Mouse (Mus musculus) kidney, adult 2 months (tissue): ENCODE results near the gene Gm12216.

Source experiments
- CTCF ChIP-seq: fragments of 200-500 bp; conservative IDR thresholded peaks from 2 replicates; pipeline ENCODE4 v1.5.1; 2011; ENCODE audit warnings: low read depth, mild to moderate bottlenecking, control low read depth, low read length, moderate library complexity, mixed read lengths; ENCODE audit not compliant: insufficient read depth, insufficient read length
- POLR2A ChIP-seq: fragments of 200-500 bp; IDR thresholded peaks from one replicate; pipeline ENCODE4 v1.6.1; 2011; ENCODE audit warnings: low read depth, low read length, control low read depth

GRCm38 (mm10) chr11:53821945-53822338, 37.1 kb downstream of the Gm12216 start:
- TF ChIP-seq POLR2A (no peak), CTCF (no peak)
